In genomic region chr7:123377443-123378400, GRCm38 (mm10) we compare ENCODE assay signal across 8 mouse cellular contexts. TPM values are rescaled to one million over a fixed set of nuclear protein-coding genes. Genes with fewer than 3 reads are reported as not detected.
DNase-seq lines count a peak whose midpoint lies in the region; ATAC-seq and TF ChIP-seq lines count a peak whose summit lies in the region.

No protein-coding gene starts in this region.

- no peaks in the 10 kb centered on the region for H3K27me3 ChIP-seq in hindbrain, embryonic 10.5 days (ENCODE audit: insufficient read depth, poor library complexity, severe bottlenecking)
- H3K27me3 ChIP-seq in lung, postnatal 0 days (replicated peaks; ENCODE audit: insufficient read depth, low read length): no peaks in the 10 kb centered on the region

- H3K36me3 ChIP-seq in hindbrain, embryonic 10.5 days: 0 out of 2 replicates have a peak, but pooled peaks cover 2% of the 10 kb centered on the region
- H3K36me3 ChIP-seq in lung, postnatal 0 days (ENCODE audit: insufficient read depth, low read length): no peaks in the 10 kb centered on the region

- TF ChIP-seq CTCF in lung, postnatal 0 days (IDR thresholded peaks at IDR 0.05): no peak

- H3K4me3 ChIP-seq in hindbrain, embryonic 10.5 days: peak overlapping the region; percentile 83
- H3K4me3 ChIP-seq in lung, postnatal 0 days (ENCODE audit: low read depth, low read length): peak overlapping the region; percentile 80

- H3K9me3 ChIP-seq in hindbrain, embryonic 10.5 days: no peaks in the 10 kb centered on the region
- H3K9me3 ChIP-seq in lung, postnatal 0 days (ENCODE audit: low read length): no peaks in the 10 kb centered on the region

- TF ChIP-seq EP300 in lung, postnatal 0 days (IDR thresholded peaks at IDR 0.05): no peak; the same call in 1 of the 2 replicates

- H3K4me1 ChIP-seq in hindbrain, embryonic 10.5 days (replicated peaks): peaks cover 19% of the 10 kb centered on the region
- H3K4me1 ChIP-seq in lung, postnatal 0 days (ENCODE audit: insufficient read depth, low read depth, low read length): peaks cover 9% of the 10 kb centered on the region

- peak overlapping the region; percentile 98 for H3K4me2 ChIP-seq in lung, postnatal 0 days (replicated peaks; ENCODE audit: low read depth, low read length)

- DNase-seq in MN1 (ENCODE audit: low spot score): peak; percentile 95
- DNase-seq in cerebellum, adult 9-10 months: peak; percentile 94
- DNase-seq in hindbrain, embryonic 10.5 days (ENCODE audit: low spot score): peak; percentile 96
- DNase-seq in layer of hippocampus, adult 9-11 months: peak; percentile 98
- DNase-seq in lung, postnatal 0 days (ENCODE audit: low spot score): peak; percentile 99
- peak; percentile 83 for DNase-seq in ovary, postnatal 14 days (ENCODE audit: low spot score)
- DNase-seq in thymus, postnatal 14 days: peak; percentile 95

- peak overlapping the region; percentile 86 for H3K27ac ChIP-seq in hindbrain, embryonic 10.5 days
- peak overlapping the region; percentile 64; the same call in 1 of the 2 replicates for H3K27ac ChIP-seq in lung, postnatal 0 days (ENCODE audit: low read length)

- ATAC-seq in frontal cortex, adult (ENCODE audit: low TSS enrichment): peak; percentile 99
- ATAC-seq in lung, postnatal 0 days: peak; percentile 100

- 4% methylated on average over 41 of the region's 41 CpGs for WGBS in hindbrain, embryonic 10.5 days
- WGBS in lung, postnatal 0 days: 4% methylated on average over 41 of the region's 41 CpGs

- peak overlapping the region; percentile 69 for H3K9ac ChIP-seq in lung, postnatal 0 days (replicated peaks; ENCODE audit: low read depth)

RNA-seq across cellular contexts. Expression of gene Arhgap17, which starts 8.0 kb away (rescaled TPM):
- polyA plus RNA-seq in hindbrain, embryonic 10.5 days (2016; fragmentation: Nextera tagmentation; extraction: Ambion mirVana): 31.4 TPM in 2 replicates
- 13.4 and 14.5 TPM in 2 replicates for polyA plus RNA-seq in lung, postnatal 0 days (2015; fragmentation: Nextera tagmentation; extraction: Ambion mirVana)

RNA-seq across cellular contexts. Expression of gene Lcmt1, which starts 8.1 kb away (rescaled TPM):
- polyA plus RNA-seq in hindbrain, embryonic 10.5 days (2016; fragmentation: Nextera tagmentation; extraction: Ambion mirVana): 57.9 and 58.0 TPM in 2 replicates
- 24.4 and 26.0 TPM in 2 replicates for polyA plus RNA-seq in lung, postnatal 0 days (2015; fragmentation: Nextera tagmentation; extraction: Ambion mirVana)

Comparison
In these comparisons a context has a peak if more than half of its experiments do, and no peak if none do; other contexts are left out.
1. Peak in every context shown above with its lines: DNase-seq, ATAC-seq, H3K4me3 ChIP-seq and H3K27ac ChIP-seq.